Mouse (Mus musculus) T-helper 2 cell (primary cell): ENCODE measurements around the gene Gm20422.

Experiments used
- in situ Hi-C: fragments of 300-600 bp; cut with MboI, MseI; formaldehyde crosslinking; loops from one replicate; pipeline ENCODE4 v1.15.1; 2025; ENCODE audit warnings: high pct_unique_total_duplicates

Gm20422 gene

DNA sequence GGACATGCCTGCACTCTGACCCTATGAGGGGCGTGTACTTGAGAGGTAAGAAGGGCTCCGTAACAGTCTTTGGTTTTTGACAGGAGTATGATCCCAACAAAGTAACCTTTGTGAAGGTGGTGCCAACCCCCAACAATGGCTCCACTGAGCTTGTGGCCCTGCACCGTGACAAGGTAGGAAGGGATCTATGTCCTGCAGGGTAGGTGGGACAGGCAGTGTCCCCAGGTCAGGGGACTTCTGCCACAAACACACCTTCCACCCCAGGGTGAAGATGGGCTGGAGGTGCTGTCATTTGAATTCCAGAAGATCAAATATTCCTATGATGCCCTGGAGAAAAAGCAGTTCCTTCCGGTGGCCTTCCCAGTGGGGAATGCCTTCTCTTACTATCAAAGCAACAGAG, 19.0 kb upstream of the Gm20422 start:
- in situ Hi-C loops, result no loop called here

GRCm38 (mm10) chr8:69791415-69792068, 16.9 kb upstream of the Gm20422 start:
- in situ Hi-C loops, result no loop called here

DNA sequence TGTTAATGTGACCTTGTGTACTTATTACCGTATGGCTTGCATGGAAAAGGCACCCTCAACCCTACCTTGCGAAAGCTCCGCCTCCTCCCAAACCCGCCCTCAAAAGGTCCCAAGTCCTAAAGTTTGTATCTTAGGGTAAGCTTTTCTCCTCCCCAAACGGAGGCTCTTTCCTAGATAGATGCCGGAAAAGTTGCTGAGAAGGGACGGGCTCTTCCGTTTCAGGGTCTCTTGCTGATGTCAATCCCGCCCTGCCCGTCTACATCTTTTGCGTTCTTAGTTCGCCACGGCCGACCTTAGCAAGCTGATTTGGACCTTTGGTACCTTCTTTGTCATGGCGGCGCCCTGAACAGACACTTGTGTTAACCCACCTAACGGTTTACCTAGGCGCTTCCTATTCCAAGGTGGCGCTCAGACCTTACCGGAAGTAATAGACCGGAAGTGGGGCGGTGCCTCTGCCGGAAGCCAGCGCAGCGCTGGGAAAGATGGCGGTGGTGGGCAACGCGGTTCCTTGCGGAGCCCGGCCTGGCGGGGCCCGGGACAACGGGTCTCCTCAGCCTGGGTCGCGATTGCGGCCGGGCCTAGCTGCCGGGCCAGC, 16.2 kb upstream of the Gm20422 start, which contains the start of the genes Atp13a1 and Zfp866:
Gene Atp13a1 (plus strand): TSS at position 391 of the 595 bp plus-strand sequence.
Gene Zfp866 (minus strand): TSS at position 406 of the 595 bp plus-strand sequence.
- in situ Hi-C loops, result no loop called here

DNA sequence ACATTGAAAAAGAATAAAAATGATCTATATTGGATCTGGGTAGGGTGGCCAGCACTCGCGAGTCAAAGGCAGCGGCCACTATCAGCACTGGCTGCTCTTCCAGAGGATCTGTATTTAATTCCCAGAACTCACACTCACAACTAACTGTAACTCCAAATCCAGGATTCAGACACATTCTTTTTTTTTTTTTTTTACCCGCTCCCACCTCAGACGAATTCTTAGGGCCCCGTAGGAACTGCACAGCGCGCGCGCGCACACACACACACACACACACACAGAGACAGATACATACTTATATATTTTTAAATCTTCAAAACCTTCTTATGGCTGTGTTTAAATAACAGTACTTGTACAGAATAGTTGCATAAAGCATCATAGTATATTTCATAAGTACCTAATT, 15.7 kb upstream of the Gm20422 start:
- in situ Hi-C loops, result no loop called here

DNA sequence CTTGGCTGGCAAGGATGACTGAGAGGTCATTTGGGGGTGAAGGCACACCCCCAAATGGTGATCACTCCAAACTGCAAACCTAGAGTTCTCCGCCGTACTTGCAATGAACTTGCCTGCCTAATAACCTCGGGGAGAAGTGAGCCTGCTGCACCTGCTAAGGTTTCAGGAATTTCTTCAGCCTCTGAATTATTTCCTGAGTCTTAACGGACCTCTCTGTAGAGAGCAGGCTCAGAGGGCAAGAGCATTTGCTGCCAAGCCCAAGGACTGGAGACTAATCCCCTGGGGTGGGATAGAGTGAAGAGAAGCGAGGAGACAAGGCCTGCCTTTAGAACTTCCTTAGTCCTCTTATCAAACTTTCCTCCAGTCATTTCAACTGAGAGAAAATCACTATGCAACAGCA, 15.0 kb upstream of the Gm20422 start:
- in situ Hi-C loops, result no loop called here

GRCm38 (mm10) chr8:69789105-69789504, 14.4 kb upstream of the Gm20422 start:
- in situ Hi-C loops, result no loop called here

GRCm38 (mm10) chr8:69777111-69777510, 2.4 kb upstream of the Gm20422 start:
- in situ Hi-C loops, result no loop called here

GRCm38 (mm10) chr8:69775149-69775534, 456 bp upstream of the Gm20422 start:
- in situ Hi-C loops, result no loop called here

DNA sequence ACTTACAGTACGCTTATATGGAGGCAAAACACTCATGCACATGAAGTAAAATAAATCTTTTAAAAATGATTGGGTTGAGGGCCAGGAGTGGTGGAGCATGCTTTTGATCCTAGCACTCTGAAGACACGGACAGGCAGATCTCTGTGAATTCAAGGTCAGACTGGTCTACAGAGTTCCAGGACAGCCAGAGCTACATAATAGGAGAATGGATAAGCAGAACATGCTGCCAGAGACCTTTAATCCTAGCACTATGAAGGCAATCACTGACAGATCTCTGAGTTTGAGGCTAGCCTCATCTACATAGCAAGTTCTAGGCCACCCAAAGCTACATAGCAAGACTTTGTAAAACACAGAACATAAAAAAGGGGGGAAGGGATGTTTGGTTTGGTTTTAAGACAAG, 2.6 kb downstream of the Gm20422 start:
- in situ Hi-C loops, result no loop called here

- in situ Hi-C loops, result no loop called here
Observed at GRCm38 (mm10) chr8:69771221-69771620, 3.5 kb downstream of the Gm20422 start.

DNA sequence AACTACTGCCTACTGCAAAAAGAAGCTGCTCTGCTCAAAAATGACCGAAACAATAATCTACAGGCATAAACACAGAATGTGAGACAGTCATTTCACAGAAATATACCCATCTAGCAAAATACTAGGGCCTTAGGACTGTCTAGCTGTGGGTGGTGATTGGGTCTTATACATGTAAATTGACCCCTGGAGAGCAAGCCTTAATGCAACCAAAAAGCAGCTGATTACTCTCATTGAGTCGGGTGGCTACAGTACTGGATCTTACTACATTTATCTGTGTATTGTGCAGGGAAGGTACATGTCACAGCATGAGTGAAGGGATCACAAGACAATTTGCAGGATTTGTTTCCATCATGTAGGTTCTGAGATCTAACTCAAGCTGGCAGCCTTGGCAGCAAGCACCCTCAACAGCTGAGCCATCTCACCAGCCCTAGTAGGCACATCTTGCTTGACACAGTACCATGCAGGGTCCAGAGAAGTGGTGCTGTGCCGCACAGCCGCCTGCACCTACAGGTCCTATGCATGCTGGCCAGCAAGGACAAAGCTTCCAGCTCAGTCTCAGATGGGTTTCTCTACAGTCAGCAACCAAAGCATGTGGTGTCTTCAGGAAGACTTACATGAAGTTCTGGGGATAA, 12.8 kb downstream of the Gm20422 start:
- in situ Hi-C loops, result no loop called here

GRCm38 (mm10) chr8:69758316-69758715, 16.4 kb downstream of the Gm20422 start:
- in situ Hi-C loops, result no loop called here

GRCm38 (mm10) chr8:69752437-69752836, 22.2 kb downstream of the Gm20422 start:
- in situ Hi-C loops, result no loop called here

- in situ Hi-C loops, result no loop called here
Observed at GRCm38 (mm10) chr8:69749544-69750454, 24.9 kb downstream of the Gm20422 start, which contains the start of gene Zfp963. Zfp963 (minus strand) TSS chr8:69749970.

DNA sequence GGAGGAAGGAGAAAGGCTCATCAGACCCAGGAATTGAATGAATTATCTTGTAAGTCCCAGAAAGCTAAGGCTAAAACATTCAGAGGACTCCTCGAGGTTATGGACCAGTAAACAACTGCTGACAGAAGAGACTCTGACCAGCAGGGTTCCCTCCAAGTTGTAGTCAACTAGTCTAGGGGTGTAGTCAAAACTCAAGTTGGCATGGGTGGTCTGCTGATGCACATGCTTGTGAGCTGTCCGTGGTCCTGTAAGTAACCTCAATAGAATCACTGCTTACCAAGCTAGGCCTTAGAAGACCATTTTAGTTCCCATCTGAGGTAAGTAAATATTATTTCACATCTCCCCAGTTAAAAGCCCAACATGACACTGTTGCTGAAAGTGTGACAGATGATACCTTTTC, 33.5 kb downstream of the Gm20422 start:
- in situ Hi-C loops, result no loop called here

DNA sequence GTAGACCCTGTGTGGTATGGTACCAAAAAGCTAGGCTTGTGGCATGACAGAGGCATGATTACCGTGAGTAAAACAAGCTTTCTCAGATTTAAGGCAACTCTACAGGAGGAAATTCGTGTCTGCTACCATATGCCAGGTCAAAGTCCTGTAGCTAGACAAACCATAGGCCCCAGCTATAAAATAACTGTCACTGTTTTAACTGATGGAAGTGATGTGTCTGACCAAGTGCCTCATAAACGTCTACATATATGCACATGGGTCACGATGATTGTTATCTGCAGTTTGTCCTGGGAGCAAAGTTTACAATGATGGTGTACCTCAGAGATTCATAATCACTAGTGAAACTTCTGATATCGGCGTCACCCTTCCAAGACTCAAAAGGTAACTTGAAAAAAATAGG, 33.9 kb downstream of the Gm20422 start:
- in situ Hi-C loops, result no loop called here

GRCm38 (mm10) chr8:69735495-69735894, 39.2 kb downstream of the Gm20422 start:
- in situ Hi-C loops, result no loop called here

- in situ Hi-C loops, result no loop called here
Observed at GRCm38 (mm10) chr8:69717232-69717580, 57.5 kb downstream of the Gm20422 start.

GRCm38 (mm10) chr8:69716403-69717231, 58.1 kb downstream of the Gm20422 start:
- in situ Hi-C loops, result no loop called here

DNA sequence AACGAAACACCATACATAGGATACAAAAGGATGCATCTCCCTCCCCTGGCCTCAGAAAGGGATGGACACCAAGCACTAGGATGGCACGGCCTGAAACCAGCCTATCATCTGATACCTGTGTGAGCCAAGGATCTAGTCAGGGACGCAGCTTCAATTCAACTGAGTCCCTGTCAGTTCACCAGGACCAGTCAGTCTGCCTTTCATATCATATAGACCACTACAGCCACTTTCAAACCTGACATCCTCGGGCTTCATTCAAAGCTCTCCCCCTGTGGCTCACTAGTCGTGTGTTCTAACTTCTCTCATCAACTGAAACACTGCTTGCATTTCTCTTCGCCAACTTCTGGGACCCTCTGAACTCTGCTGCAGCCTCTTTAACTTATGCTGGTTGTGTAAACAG, 59.3 kb downstream of the Gm20422 start:
- in situ Hi-C loops, result no loop called here

- in situ Hi-C loops, result loop anchor here (5.0 kb wide), 1 partner anchor 96 kb away; no protein-coding TSS in a partner anchor
Observed at GRCm38 (mm10) chr8:69713516-69713915, 61.2 kb downstream of the Gm20422 start.
